Mouse (Mus musculus) heart, adult 2 months (tissue): ENCODE results near the gene Zfp777. TPM values are rescaled to one million over a fixed set of nuclear protein-coding genes. Genes with fewer than 3 reads are reported as not detected.

ENCODE experiments used
- DNase-seq, 2 experiments: peaks; one replicate each; pipeline ENCODE4 v3.0.0; 2021
- H3K27ac ChIP-seq: fragments of 200-600 bp; 2 replicates; pipeline ENCODE4 v1.8.1; 2022
- H3K27me3 ChIP-seq: fragments of 200-500 bp; 2 replicates; pipeline ENCODE4 v1.6.1; 2012; ENCODE audit warnings: mild to moderate bottlenecking, low read length, inconsistent platforms, mixed read lengths; ENCODE audit not compliant: control insufficient read depth, insufficient read depth
- H3K36me3 ChIP-seq: fragments of 200-500 bp; 2 replicates; pipeline ENCODE4 v1.6.1; 2012; ENCODE audit warnings: low read length, inconsistent platforms; ENCODE audit not compliant: control insufficient read depth, insufficient read depth
- H3K4me1 ChIP-seq: fragments of 200-500 bp; 2 replicates; pipeline ENCODE4 v1.6.1; 2011; ENCODE audit warnings: low read length; ENCODE audit not compliant: control insufficient read depth, insufficient read depth
- H3K4me3 ChIP-seq: fragments of 200-600 bp; 2 replicates; pipeline ENCODE4 v1.8.1; 2022
- H3K79me2 ChIP-seq: fragments of 200-500 bp; replicated peaks from 2 replicates; pipeline ENCODE4 v1.6.1; 2012; ENCODE audit warnings: mild to moderate bottlenecking, inconsistent platforms, low read length, moderate library complexity, mixed read lengths; ENCODE audit not compliant: control insufficient read depth, insufficient read depth
- H3K9ac ChIP-seq: fragments of 200-500 bp; 2 replicates; pipeline ENCODE4 v1.6.1; 2012; ENCODE audit warnings: low read depth, mild to moderate bottlenecking, control low read depth, inconsistent platforms, low read length, mixed read lengths
- CTCF ChIP-seq: fragments of 200-600 bp; IDR thresholded peaks from 2 replicates; pipeline ENCODE4 v1.8.1; 2022; ENCODE audit warnings: antibody characterized with exemption, mild to moderate bottlenecking, moderate library complexity
- EP300 ChIP-seq: fragments of 200-500 bp; IDR thresholded peaks from 2 replicates; pipeline ENCODE4 v1.6.1; 2011; ENCODE audit warnings: low read depth, low read length, control low read depth; ENCODE audit not compliant: insufficient read depth
- POLR2A ChIP-seq: fragments of 200-500 bp; IDR thresholded peaks from 2 replicates; pipeline ENCODE4 v1.6.1; 2011; ENCODE audit warnings: mild to moderate bottlenecking, low read depth, low read length, control low read depth; ENCODE audit not compliant: insufficient read depth
- WGBS: fragments of 180-500 bp; shearing (Covaris S2); methylation state at CpG from one replicate; pipeline ENCODE4 v1.1.7; 2018; 5-methylcytosine and 5-hydroxymethylcytosine counted together
- intact Hi-C: fragments of 180-260 bp; cut with DNase I; formaldehyde crosslinking; loops from one replicate; pipeline ENCODE4 v1.15.1; 2025
- polyA plus RNA-seq: library from polyadenylated mRNA; depleted of rRNA; stranded (reverse); fragments of >200 nt; gene quantifications from 2 replicates; pipeline ENCODE4 v1.2.3, GENCODE M21; 2012
- total RNA-seq, 2 experiments: library from RNA; stranded (reverse); gene quantifications; 2 replicates each; pipeline ENCODE4 v1.2.3; 2021

Zfp777 gene
- total and polyA plus RNA-seq, 3 experiments, result 10.0 to 15.6 (median 13.8) TPM

- no peaks in the 10 kb centered on the region for H3K27me3 ChIP-seq
- TF ChIP-seq EP300 (no peak), POLR2A (no peak), CTCF (no peak)
- H3K79me2 ChIP-seq, result peaks cover 2% of the 10 kb centered on the region; the same call in 1 of the 2 replicates
- DNase-seq, result peak; percentile 60 to 64
- peak overlapping the region; percentile 67 for H3K4me3 ChIP-seq
- peak overlapping the region; percentile 26; the same call in 1 of the 2 replicates for H3K27ac ChIP-seq
- 0 out of 2 replicates have a peak, but pooled peaks cover 1% of the 10 kb centered on the region for H3K4me1 ChIP-seq
- 15% methylated on average over 142 of the region's 150 CpGs for WGBS
- H3K36me3 ChIP-seq, result peaks cover 4% of the 10 kb centered on the region; the same call in 1 of the 2 replicates
- H3K9ac ChIP-seq, result peak overlapping the region; percentile 72
- intact Hi-C loops, result loop anchor here (1.0 to 10.0 kb wide), 3 partner anchors 37 to 213 kb away; partner anchors contain the start of genes Zfp212, Zfp398 and Zfp786
Observed at GRCm38 (mm10) chr6:48047450-48048351, 1.0 kb downstream of the Zfp777 start.

DNA sequence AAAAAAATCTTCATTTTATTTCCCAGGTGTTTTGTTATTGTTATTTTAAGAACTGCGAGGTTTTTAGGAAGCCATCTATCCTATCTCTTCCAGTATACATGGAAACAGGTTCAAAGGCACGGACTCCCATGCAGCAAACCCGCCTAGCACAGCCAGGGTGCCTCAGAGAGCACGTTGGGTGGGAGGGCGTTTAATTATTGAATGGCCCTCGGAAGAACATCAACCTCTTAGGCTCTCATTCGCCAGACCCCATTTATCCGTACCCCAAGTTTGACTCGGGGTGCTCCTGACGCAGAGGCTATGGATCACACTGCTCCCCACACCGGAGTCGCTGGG is 1.6 kb downstream of the Zfp777 start:
- 15% methylated on average over 12 of the region's 12 CpGs for WGBS
- Histone ChIP-seq H3K4me3 (peak overlapping the region; percentile 67), H3K27ac (peak overlapping the region; percentile 26; the same call in 1 of the 2 replicates), H3K27me3 (no peaks in the 10 kb centered on the region), H3K9ac (peak overlapping the region; percentile 70), H3K36me3 (peaks cover 4% of the 10 kb centered on the region; the same call in 1 of the 2 replicates), H3K79me2 (peaks cover 2% of the 10 kb centered on the region; the same call in 1 of the 2 replicates), H3K4me1 (0 out of 2 replicates have a peak, but pooled peaks cover 1% of the 10 kb centered on the region)
- intact Hi-C loops, result loop anchor here (10.0 kb wide), 1 partner anchor 212 kb away; the partner anchor contains the start of genes Zfp398 and Zfp786
- TF ChIP-seq POLR2A, result no peak
- no peak for TF ChIP-seq CTCF
- TF ChIP-seq EP300, result no peak
- DNase-seq, result no peak

DNA sequence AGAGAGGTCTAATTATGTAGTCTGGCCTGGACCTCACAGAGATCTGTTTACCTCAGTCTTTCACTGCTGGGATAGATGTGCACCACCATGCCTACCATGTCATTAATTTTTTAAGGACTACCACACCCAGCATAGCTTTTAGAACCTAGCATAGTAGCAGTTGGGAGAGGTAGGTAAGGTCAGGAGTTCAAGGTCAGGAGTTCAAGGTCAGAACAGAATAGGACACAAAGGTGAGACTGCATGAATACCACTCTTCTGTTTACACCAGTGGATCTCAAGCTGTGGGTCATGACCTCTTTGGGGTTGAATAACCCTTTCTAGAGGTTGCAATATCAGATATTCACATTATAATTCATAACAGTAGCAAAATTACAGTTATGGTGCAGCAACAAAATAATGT is 16.1 kb downstream of the Zfp777 start:
- Histone ChIP-seq H3K27ac (no peak overlapping the region), H3K4me3 (no peak overlapping the region), H3K4me1 (no peaks in the 10 kb centered on the region), H3K36me3 (peaks cover 3% of the 10 kb centered on the region; the same call in 1 of the 2 replicates), H3K27me3 (no peaks in the 10 kb centered on the region), H3K9ac (no peak overlapping the region), H3K79me2 (no peaks in the 10 kb centered on the region)
- DNase-seq, result no peak
- intact Hi-C loops, result no loop called here
- no peak for TF ChIP-seq EP300
- no peak for TF ChIP-seq CTCF
- TF ChIP-seq POLR2A, result no peak

- peaks cover 3% of the 10 kb centered on the region; the same call in 1 of the 2 replicates for H3K27me3 ChIP-seq
- H3K36me3 ChIP-seq, result no peaks in the 10 kb centered on the region
- H3K9ac ChIP-seq, result no peak overlapping the region
- TF ChIP-seq EP300, result no peak
- TF ChIP-seq CTCF, result 0 out of 2 replicates have a peak, but pooled peaks have one; percentile 4
- H3K4me1 ChIP-seq, result no peaks in the 10 kb centered on the region
- DNase-seq, result no peak
- WGBS, result 95% methylated on average over 10 of the region's 10 CpGs
- no peaks in the 10 kb centered on the region for H3K79me2 ChIP-seq
- intact Hi-C loops, result no loop called here
- H3K27ac ChIP-seq, result no peak overlapping the region
- no peak overlapping the region for H3K4me3 ChIP-seq
Observed at GRCm38 (mm10) chr6:48025905-48026660, 22.6 kb downstream of the Zfp777 start.

DNA sequence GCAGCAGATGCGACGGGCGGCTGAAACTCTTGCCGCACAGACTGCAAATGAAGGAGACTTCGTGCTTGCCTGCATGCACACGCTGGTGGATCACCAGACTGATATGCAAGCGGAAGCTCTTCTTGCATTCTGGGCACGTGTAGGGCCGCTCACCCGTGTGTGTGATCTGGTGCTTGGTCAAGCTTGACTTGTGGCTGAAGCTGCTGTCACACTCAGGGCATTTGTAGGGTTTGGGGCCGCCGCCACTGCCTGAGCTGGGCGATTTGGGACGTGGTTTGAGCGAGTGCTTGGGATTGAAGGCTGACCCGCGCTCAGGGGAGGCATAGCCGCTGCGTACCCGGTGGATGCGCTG is 23.7 kb downstream of the Zfp777 start:
- WGBS, result 97% methylated on average over 21 of the region's 21 CpGs

More for the DNA sequence above, 23.7 kb downstream of the Zfp777 start:
- intact Hi-C loops, result no loop called here
- Histone ChIP-seq H3K36me3 (no peaks in the 10 kb centered on the region), H3K79me2 (no peaks in the 10 kb centered on the region), H3K27me3 (peaks cover 3% of the 10 kb centered on the region; the same call in 1 of the 2 replicates), H3K27ac (no peak overlapping the region), H3K9ac (no peak overlapping the region), H3K4me3 (no peak overlapping the region), H3K4me1 (no peaks in the 10 kb centered on the region)
- TF ChIP-seq CTCF (no peak), EP300 (no peak), POLR2A (no peak)
- DNase-seq, result no peak
